Mouse (Mus musculus): ENCODE results near the gene Sun5. TPM values are rescaled to one million over a fixed set of nuclear protein-coding genes. Genes with fewer than 3 reads are reported as not detected.

Gene Sun5
- polyA plus RNA-seq, 2 experiments = not detected

DNA sequence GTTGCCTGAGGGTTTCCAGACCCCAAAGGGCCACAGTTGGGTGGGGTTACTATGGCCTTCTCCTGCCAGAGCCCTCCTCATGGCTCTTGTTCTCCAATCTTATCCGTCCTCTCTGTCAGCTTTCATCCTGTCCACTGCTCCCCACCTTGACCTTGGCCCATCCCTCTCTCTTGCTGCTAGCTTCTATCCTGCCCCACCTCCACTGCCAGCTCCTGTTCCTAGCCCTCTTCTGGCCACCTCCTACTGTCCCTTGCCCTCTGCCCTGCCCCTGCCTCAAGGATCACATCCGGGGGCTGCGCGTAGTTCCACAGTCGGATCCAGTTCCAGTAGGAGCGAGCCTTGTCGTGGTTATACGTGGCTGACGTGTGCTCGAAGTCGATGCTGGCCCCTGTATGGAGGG, 10.6 kb downstream of the Sun5 start:
- no peaks in the 10 kb centered on the region for H3K36me3 ChIP-seq (replicated peaks; ENCODE audit: control insufficient read depth, insufficient read depth, low read depth)
- WGBS (ENCODE audit: insufficient replicate concordance) = 78% methylated on average over 11 of the region's 11 CpGs
- no peak overlapping the region for H3K4me3 ChIP-seq (ENCODE audit: insufficient read depth in 1 of 2, low read depth in 2 of 2, low read length in 2 of 2)
- H3K9ac ChIP-seq (replicated peaks) = no peak overlapping the region
- TF ChIP-seq CTCF (IDR thresholded peaks at IDR 0.05; ENCODE audit: low read depth) (no peak), EP300 (IDR thresholded peaks at IDR 0.05; ENCODE audit: low read depth) (no peak)
- H3K27me3 ChIP-seq (ENCODE audit: control insufficient read depth, insufficient read depth, low read length) = no peaks in the 10 kb centered on the region
- H3K4me1 ChIP-seq (replicated peaks; ENCODE audit: control insufficient read depth in 2 of 2, insufficient read depth in 2 of 2, low read length in 1 of 2) = no peaks in the 10 kb centered on the region
- ATAC-seq (ENCODE audit: insufficient read depth) (no peak), DNase-seq (ENCODE audit: low read depth in 3 of 3, low spot score in 3 of 3) (no peak)
- H3K27ac ChIP-seq = no peak overlapping the region
- H3K9me3 ChIP-seq (ENCODE audit: control insufficient read depth, low read length) = no peaks in the 10 kb centered on the region
- no peak overlapping the region for H3K4me2 ChIP-seq (ENCODE audit: low read depth)

DNA sequence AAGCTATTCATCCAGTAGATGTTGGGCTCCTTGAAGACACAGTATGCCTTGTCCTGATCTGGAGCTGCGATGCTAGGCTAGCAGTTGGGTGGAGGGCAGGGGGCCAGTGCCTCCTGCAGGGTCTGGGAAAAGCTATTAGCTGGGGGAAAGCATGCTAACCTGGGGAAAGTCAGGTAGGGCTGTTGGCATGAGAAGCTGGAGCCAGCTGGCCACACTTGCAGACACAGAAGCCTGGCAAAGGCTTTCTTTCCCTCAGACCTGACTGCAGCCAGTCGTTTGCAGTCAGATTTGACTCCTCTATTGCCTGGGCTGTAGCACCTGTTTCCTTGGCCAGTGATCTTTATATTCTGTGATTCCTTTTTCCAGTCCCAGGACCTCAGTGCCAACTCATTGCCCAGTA, 11.3 kb downstream of the Sun5 start:
- ATAC-seq (ENCODE audit: insufficient read depth) = no peak
- TF ChIP-seq CTCF (IDR thresholded peaks at IDR 0.05; ENCODE audit: low read depth) (no peak), EP300 (IDR thresholded peaks at IDR 0.05; ENCODE audit: low read depth) (no peak)

DNA sequence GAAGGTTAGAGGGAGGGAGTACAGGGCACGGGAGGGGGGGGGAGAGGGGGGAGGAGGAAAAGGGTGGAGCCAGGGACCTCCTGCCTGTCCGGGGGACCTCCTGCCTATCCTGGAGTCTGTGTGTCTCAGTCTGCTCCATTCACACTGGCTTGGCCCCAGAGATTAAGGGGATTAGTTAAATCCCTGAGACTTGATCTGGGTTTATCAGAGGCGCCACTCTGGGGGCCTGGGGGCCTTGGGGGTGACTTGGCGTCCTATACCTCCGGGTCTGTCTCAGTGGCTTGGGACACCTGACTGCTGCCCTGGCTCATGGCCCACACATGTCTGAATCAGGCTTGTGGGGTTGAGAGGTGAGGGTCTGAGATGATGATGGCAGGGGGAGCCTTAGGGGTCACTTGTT, 17.3 kb downstream of the Sun5 start:
- H3K27ac ChIP-seq = no peak overlapping the region
- H3K4me2 ChIP-seq (ENCODE audit: low read depth) = no peak overlapping the region
- WGBS (ENCODE audit: insufficient replicate concordance) = 21% methylated on average over 5 of the region's 5 CpGs
- no peaks in the 10 kb centered on the region for H3K4me1 ChIP-seq (replicated peaks; ENCODE audit: control insufficient read depth in 2 of 2, insufficient read depth in 2 of 2, low read length in 1 of 2)
- H3K36me3 ChIP-seq (replicated peaks; ENCODE audit: control insufficient read depth, insufficient read depth, low read depth) = no peaks in the 10 kb centered on the region
- H3K27me3 ChIP-seq (ENCODE audit: control insufficient read depth, insufficient read depth, low read length) = no peaks in the 10 kb centered on the region
- H3K9me3 ChIP-seq (ENCODE audit: control insufficient read depth, low read length) = no peaks in the 10 kb centered on the region
- H3K9ac ChIP-seq (replicated peaks) = no peak overlapping the region
- TF ChIP-seq CTCF (IDR thresholded peaks at IDR 0.05; ENCODE audit: low read depth) (no peak), EP300 (IDR thresholded peaks at IDR 0.05; ENCODE audit: low read depth) (no peak)
- no peak for DNase-seq (ENCODE audit: low read depth in 3 of 3, low spot score in 3 of 3)
- H3K4me3 ChIP-seq (ENCODE audit: insufficient read depth in 1 of 2, low read depth in 2 of 2, low read length in 2 of 2) = no peak overlapping the region
- ATAC-seq (ENCODE audit: insufficient read depth) = no peak

More for the DNA sequence above, 11.3 kb downstream of the Sun5 start:
- DNase-seq (ENCODE audit: low read depth in 3 of 3, low spot score in 3 of 3) = no peak
- no peak overlapping the region for H3K4me2 ChIP-seq (ENCODE audit: low read depth)
- H3K4me3 ChIP-seq (ENCODE audit: insufficient read depth in 1 of 2, low read depth in 2 of 2, low read length in 2 of 2) = no peak overlapping the region
- H3K9me3 ChIP-seq (ENCODE audit: control insufficient read depth, low read length) = no peaks in the 10 kb centered on the region
- H3K36me3 ChIP-seq (replicated peaks; ENCODE audit: control insufficient read depth, insufficient read depth, low read depth) = no peaks in the 10 kb centered on the region
- H3K4me1 ChIP-seq (replicated peaks; ENCODE audit: control insufficient read depth in 2 of 2, insufficient read depth in 2 of 2, low read length in 1 of 2) = no peaks in the 10 kb centered on the region
- no peaks in the 10 kb centered on the region for H3K27me3 ChIP-seq (ENCODE audit: control insufficient read depth, insufficient read depth, low read length)
- no peak overlapping the region for H3K9ac ChIP-seq (replicated peaks)
- 66% methylated on average over 2 of the region's 2 CpGs for WGBS (ENCODE audit: insufficient replicate concordance)
- H3K27ac ChIP-seq = no peak overlapping the region

DNA sequence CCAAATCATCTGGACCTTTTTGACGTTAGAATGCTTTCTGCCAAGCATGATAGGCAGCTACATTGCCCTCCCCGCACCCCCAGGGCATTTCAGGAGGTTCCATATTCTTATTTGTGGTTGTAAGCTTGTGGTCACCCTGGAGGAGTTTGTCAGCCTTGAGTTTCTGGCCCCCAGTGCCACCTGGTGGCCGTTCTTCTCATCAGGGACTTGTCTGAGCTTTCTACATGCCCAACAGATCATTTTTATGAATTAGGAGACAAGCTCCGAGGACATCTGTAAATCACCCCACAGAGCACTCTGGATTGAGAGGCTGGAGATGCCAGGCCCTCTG, 19.9 kb downstream of the Sun5 start:
- H3K4me1 ChIP-seq (replicated peaks; ENCODE audit: control insufficient read depth in 2 of 2, insufficient read depth in 2 of 2, low read length in 1 of 2) = no peaks in the 10 kb centered on the region
- no peak overlapping the region for H3K27ac ChIP-seq
- no peaks in the 10 kb centered on the region for H3K36me3 ChIP-seq (replicated peaks; ENCODE audit: control insufficient read depth, insufficient read depth, low read depth)
- H3K9me3 ChIP-seq (ENCODE audit: control insufficient read depth, low read length) = no peaks in the 10 kb centered on the region
- WGBS (ENCODE audit: insufficient replicate concordance) = 20% methylated on average over 4 of the region's 4 CpGs
- no peak overlapping the region for H3K4me3 ChIP-seq (ENCODE audit: insufficient read depth in 1 of 2, low read depth in 2 of 2, low read length in 2 of 2)
- ATAC-seq (ENCODE audit: insufficient read depth) (no peak), DNase-seq (ENCODE audit: low read depth in 3 of 3, low spot score in 3 of 3) (peak in 2 of 3 experiments; percentile 6 to 10)
- no peaks in the 10 kb centered on the region for H3K27me3 ChIP-seq (ENCODE audit: control insufficient read depth, insufficient read depth, low read length)
- H3K4me2 ChIP-seq (ENCODE audit: low read depth) = no peak overlapping the region
- no peak overlapping the region for H3K9ac ChIP-seq (replicated peaks)
- TF ChIP-seq CTCF (IDR thresholded peaks at IDR 0.05; ENCODE audit: low read depth) (peak; percentile 53; the same call in 1 of the 2 replicates), EP300 (IDR thresholded peaks at IDR 0.05; ENCODE audit: low read depth) (no peak)

DNA sequence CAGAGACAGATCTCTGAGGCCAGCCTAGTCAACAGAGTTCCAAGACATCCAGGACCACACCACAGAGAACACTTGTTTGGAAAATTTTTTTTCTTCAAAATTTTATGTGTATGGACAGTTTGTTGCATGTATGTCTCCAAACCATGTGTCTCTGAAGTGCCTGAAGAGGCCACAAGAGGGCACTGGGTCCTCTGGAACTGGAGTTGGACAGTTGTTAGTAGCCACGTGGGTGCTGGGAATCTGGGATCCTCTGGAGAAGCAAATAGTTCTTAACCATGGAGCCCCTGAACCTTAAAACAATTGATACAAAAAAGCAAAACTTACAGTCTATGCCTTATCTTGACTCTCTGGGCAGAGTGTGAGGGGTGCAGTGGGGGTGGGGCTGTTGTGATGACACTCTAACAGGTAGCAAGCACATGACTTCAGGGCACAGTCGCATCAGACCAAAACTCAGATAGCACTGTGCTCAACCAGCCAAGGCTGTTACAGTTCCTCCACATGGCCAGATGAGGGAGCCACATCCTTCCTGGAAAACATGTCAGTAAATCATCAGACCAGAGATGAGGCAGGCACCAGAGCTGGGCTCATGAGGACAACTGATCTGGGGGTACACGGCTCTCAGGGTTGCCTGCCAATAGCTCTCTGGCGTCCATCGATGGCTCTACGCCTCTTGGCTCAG, 20.4 kb downstream of the Sun5 start:
- H3K4me1 ChIP-seq (replicated peaks; ENCODE audit: control insufficient read depth in 2 of 2, insufficient read depth in 2 of 2, low read length in 1 of 2) = no peaks in the 10 kb centered on the region
- no peaks in the 10 kb centered on the region for H3K9me3 ChIP-seq (ENCODE audit: control insufficient read depth, low read length)
- no peak overlapping the region for H3K4me2 ChIP-seq (ENCODE audit: low read depth)
- WGBS (ENCODE audit: insufficient replicate concordance) = 67% methylated on average over 6 of the region's 6 CpGs
- TF ChIP-seq EP300 (IDR thresholded peaks at IDR 0.05; ENCODE audit: low read depth) (no peak), CTCF (IDR thresholded peaks at IDR 0.05; ENCODE audit: low read depth) (peak; percentile 44)
- peak in 1 of 3 experiments; percentile 10 for DNase-seq (ENCODE audit: low read depth in 3 of 3, low spot score in 3 of 3)
- no peak overlapping the region for H3K4me3 ChIP-seq (ENCODE audit: insufficient read depth in 1 of 2, low read depth in 2 of 2, low read length in 2 of 2)
- H3K27ac ChIP-seq = no peak overlapping the region
- ATAC-seq (ENCODE audit: insufficient read depth) = no peak
- no peak overlapping the region for H3K9ac ChIP-seq (replicated peaks)
- no peaks in the 10 kb centered on the region for H3K27me3 ChIP-seq (ENCODE audit: control insufficient read depth, insufficient read depth, low read length)
- no peaks in the 10 kb centered on the region for H3K36me3 ChIP-seq (replicated peaks; ENCODE audit: control insufficient read depth, insufficient read depth, low read depth)
